Mouse (Mus musculus) heart, postnatal 0 days (tissue): ENCODE measurements around the gene Abi1.

Source experiments
- CTCF ChIP-seq: IDR thresholded peaks from 2 replicates; pipeline ENCODE4 v1.5.1; 2016; ENCODE audit warnings: antibody characterized with exemption, control low read depth, low read depth
- EP300 ChIP-seq: IDR thresholded peaks from 2 replicates; pipeline ENCODE4 v1.6.1; 2016; ENCODE audit warnings: antibody characterized with exemption, low read depth

- no peak for TF ChIP-seq EP300
- no peak for TF ChIP-seq CTCF
Measured at GRCm38 (mm10) chr2:23028826-23029225, 11.2 kb downstream of the Abi1 start.
